Mouse (Mus musculus) urinary bladder, postnatal 10 days (tissue): Measurements from ENCODE around the gene Ppp1r13l.

Experiments used
- DNase-seq: peaks from one replicate; pipeline ENCODE4 v3.0.0; 2022; ENCODE audit warnings: low spot score

The Ppp1r13l gene

DNA sequence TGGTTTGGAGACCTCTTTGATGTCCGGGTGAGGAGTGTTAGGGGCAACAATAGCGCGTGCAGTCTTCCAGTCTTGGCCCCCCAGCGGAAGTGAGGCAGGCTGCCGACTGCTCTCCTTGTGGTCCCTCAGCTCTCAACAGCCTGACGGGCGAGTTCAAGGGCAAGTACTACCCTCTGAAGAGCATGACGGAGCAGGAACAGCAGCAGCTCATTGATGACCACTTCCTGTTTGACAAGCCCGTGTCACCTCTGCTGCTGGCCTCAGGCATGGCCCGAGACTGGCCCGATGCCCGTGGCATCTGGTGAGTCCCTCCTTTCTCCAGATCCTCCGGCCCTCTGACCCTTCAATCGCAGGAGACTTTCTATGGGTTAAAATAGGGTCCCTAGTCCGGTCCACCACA, 57.0 kb downstream of the Ppp1r13l start:
- no peak for DNase-seq

DNA sequence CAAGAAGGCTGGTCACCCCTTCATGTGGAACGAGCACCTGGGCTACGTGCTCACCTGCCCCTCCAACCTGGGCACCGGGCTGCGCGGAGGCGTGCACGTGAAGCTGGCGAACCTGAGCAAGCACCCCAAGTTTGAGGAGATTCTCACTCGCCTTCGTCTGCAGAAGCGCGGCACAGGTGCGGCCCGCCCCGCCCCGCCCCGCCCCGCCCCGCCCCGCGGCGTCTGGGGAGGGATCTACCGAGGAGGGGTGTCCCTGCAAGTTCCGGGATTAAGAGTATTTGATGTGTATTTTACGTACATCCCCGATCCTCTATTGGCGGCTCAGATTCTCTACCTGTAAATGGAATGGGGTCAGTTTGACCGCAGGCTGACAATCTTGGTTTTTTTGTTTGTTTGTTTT, 60.6 kb downstream of the Ppp1r13l start:
- DNase-seq, result no peak

DNA sequence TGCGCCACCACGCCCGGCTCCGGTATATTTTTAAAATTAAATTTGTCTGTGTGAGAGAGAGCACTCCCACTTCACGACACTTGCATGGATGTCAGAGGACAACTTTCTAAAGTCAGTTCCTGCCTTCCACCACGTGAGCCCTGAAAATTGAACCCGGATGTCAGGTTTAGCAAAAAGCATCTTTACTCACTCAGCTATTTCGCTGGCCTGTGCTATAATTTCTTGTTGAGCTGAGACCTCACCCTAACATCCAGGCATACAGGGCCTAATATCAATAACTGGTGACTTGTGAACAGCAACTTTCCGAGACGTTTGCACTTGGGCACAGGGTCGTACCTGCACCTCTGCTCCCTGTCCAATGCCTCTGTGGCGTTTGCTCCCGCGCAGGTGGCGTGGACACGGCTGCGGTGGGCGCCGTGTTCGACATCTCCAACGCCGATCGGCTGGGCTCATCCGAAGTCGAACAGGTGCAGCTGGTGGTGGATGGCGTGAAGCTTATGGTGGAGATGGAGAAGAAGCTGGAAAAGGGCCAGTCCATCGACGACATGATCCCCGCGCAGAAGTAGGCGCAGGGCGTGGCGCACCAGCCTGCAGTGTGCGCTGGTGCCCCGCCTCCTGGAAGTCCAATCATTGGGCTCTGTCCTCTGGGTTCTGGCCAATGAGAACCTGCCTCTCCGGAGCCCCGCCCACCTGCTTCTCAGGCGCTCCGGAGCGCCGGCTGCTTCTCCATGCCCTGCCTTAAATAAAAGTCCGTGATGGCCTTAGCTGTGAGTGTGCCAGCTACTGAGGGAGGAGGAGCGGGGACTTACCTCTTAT, 61.5 kb downstream of the Ppp1r13l start:
- DNase-seq, result peak; percentile 56

DNA sequence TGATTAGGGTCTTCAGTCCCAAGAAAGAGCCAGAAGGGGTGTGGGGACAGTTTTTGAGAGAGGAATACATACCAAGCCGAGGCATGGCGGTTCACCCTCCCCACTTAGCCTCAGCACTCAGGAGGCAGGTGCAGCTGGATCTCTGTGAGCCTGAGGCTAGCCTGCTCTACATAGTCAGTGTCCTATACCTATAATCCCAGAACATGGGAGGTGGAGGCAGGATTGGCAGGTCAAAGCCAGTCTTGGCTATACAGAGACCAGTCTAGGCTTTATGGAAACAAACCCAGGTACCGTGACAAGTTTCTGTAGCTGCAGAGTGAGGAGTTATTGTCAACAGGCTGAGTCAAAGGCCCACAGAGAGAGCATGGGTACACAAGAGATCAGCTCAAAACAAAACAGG, 63.5 kb downstream of the Ppp1r13l start:
- DNase-seq, result no peak

DNA sequence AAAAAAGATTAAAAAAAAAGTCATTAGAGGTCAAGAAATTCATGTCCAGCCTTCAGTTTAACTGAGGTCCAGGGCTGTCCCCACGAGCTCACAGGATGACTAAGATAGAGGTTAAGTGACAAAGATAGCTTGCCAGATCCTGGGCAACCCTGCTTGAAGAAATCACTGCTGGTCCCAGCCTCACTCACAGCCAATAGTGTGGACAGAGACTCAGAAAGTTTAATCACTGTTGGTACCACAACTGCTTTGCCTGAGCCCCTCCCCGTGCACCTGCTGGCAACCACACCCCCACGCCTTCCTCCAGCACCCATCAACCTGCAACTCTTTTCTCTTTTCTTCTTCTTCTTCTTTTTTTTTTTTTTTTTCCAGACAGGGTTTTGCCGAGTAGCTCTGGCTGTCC, 64.5 kb downstream of the Ppp1r13l start:
- DNase-seq, result no peak

DNA sequence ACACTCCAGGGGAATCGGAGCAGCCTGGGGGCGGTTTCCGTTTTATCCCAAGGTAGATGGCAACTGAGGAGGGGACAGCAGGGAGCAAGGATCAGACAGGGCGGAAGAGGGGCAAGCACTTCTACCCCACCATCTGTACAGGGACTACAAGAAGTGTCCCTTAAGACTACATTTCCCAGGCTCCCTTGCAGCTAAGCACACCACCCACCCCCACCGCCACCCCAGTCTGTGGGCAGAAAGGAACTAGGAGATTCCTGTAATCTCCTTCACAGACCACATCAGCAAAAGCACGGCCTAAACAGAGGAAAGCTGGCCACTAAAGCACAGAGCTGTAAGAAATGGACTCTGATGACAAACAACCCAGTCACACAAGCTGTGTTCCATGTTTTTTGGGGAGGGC, 66.8 kb downstream of the Ppp1r13l start:
- DNase-seq, result no peak

DNA sequence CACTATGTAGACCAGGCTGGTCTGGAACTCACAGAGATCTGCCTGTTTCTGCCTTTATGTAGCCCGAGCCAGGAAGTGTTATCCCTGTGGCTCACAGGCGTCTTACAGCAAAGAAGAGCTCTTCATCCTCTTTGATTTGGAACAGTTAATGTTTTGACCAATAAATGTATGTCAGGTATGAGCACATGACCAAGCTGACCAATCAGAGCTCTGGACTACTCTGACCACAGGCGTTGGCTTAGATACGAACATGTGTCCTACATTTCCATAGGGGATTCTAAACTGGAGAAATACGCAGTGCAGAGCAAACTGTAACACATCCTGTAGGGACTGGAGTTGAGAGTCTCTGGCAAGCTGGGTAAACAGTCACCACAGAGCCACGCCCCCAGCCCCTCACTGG, 67.3 kb downstream of the Ppp1r13l start:
- no peak for DNase-seq
